Mouse (Mus musculus) ES-Bruce4 (cell line): Measurements from ENCODE around the gene Tshr. TPM values are rescaled to one million over a fixed set of nuclear protein-coding genes. Genes with fewer than 3 reads are reported as not detected.
"Not testable (repeated sequence)": the region's sequence is repeated elsewhere in the genome, so short reads cannot be mapped to it uniquely, and the experiment has no call there.

Experiments
- H3K27ac ChIP-seq: 2 replicates; pipeline ENCODE4 v1.5.1; 2012; ENCODE audit warnings: low read length, inconsistent platforms; ENCODE audit not compliant: insufficient read depth
- H3K27me3 ChIP-seq: 2 replicates; pipeline ENCODE4 v1.6.1; 2012; ENCODE audit warnings: mild to moderate bottlenecking, low read length, inconsistent platforms; ENCODE audit not compliant: control insufficient read depth, poor library complexity, insufficient read depth, severe bottlenecking
- H3K36me3 ChIP-seq: 2 replicates; pipeline ENCODE4 v1.6.1; 2012; ENCODE audit warnings: inconsistent platforms, mild to moderate bottlenecking, low read length, moderate library complexity; ENCODE audit not compliant: control insufficient read depth, poor library complexity, insufficient read depth, severe bottlenecking
- H3K4me1 ChIP-seq: one replicate; pipeline ENCODE4 v1.8.1; 2011; ENCODE audit warnings: low read length; ENCODE audit not compliant: control insufficient read depth, insufficient read depth
- H3K4me3 ChIP-seq: 2 replicates; pipeline ENCODE4 v1.5.1; 2011; ENCODE audit warnings: low read depth, mild to moderate bottlenecking, low read length
- H3K9ac ChIP-seq: 2 replicates; pipeline ENCODE4 v1.6.1; 2012; ENCODE audit warnings: low read depth, mild to moderate bottlenecking, inconsistent platforms; ENCODE audit not compliant: poor library complexity, severe bottlenecking
- H3K9me3 ChIP-seq: replicated peaks from 2 replicates; pipeline ENCODE4 v1.6.1; 2012; ENCODE audit warnings: mild to moderate bottlenecking, low read length, inconsistent platforms; ENCODE audit not compliant: control insufficient read depth, poor library complexity, insufficient read depth, severe bottlenecking
- CTCF ChIP-seq: IDR thresholded peaks from one replicate; pipeline ENCODE4 v1.8.1; 2011; ENCODE audit warnings: low read depth, low read length
- EP300 ChIP-seq: IDR thresholded peaks from 2 replicates; pipeline ENCODE4 v1.6.1; 2011; ENCODE audit warnings: low read depth, low read length; ENCODE audit not compliant: insufficient read depth
- POLR2A ChIP-seq: IDR thresholded peaks from one replicate; pipeline ENCODE4 v1.8.1; 2011; ENCODE audit warnings: low read length; ENCODE audit not compliant: insufficient read depth
- polyA plus RNA-seq: library from polyadenylated mRNA; stranded (reverse); fragments of >200 nt; gene quantifications from 2 replicates; pipeline ENCODE4 v1.2.4, GENCODE M21; 2011; ENCODE audit warnings: low read depth; ENCODE audit not compliant: missing spikeins, insufficient read depth, insufficient read length

The Tshr gene
- polyA plus RNA-seq, 1 experiment = not detected

DNA sequence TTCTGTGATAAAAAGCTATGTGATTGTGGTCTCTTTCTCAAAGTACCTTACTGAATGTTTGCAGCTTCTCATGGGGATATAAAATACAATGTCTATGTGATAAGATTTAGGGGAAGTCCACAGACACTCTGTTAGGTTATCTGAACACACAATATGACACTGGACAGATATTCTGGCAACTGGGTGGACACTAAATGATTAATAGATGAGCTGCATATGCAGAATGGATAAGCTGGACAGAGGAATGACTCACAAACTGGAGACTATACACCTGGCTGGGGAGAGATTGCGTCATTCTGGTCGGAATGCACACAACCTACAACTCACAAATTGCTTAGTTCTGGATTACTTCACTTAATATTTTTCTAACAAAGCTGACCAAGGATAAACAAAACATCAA, 195.3 kb downstream of the Tshr start:
- Histone ChIP-seq H3K9me3 (no peaks in the 10 kb centered on the region), H3K4me3 (no peak overlapping the region), H3K27ac (no peak overlapping the region), H3K4me1 (no peaks in the 10 kb centered on the region), H3K27me3 (no peaks in the 10 kb centered on the region), H3K36me3 (peaks cover 42% of the 10 kb centered on the region), H3K9ac (no peak overlapping the region)
- no peak for TF ChIP-seq EP300
- no peak for TF ChIP-seq POLR2A
- no peak for TF ChIP-seq CTCF

DNA sequence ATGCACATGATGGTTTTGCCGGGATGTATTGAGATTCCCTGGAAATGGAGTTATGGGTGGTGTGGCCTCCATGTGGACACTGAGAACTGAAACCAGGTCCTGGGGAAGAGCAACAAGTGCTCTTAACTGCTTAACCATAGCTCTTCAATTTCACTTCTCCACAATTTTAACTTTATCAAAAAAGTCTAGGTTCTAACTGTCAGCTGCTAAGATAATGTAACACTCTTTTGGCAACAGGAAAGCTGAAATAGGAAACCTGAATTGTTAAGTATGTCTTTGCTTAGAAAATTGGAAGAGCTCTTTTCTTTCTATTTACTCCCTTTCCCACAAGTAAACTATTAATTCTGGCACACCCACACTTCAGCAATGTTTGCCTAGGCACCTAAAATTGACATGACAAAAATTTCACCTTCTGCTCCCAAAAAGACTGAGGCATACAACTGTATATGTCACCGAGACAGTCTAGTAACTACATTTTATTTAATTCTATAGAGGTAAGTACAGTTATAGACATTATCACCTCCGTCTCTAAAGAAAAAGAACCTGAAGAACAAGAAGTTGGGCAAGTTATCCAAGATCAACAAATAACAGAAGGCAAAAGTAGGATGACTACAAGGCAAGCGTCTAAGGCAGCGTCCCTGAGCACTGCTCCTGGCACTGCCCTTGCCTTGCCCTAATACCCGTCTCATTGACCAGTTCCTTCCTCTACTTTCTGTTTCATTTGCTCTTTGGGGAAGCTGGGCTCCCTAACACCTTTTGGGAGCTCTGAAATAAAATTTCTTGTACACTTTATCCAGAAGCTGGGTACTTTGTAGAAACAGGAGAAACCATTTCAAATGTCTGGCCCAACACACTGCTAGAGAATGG, 197.1 kb downstream of the Tshr start:
- Histone ChIP-seq H3K27me3 (no peaks in the 10 kb centered on the region), H3K36me3 (peaks cover 45% of the 10 kb centered on the region), H3K9me3 (no peaks in the 10 kb centered on the region), H3K27ac (no peak overlapping the region), H3K4me3 (no peak overlapping the region), H3K4me1 (no peaks in the 10 kb centered on the region), H3K9ac (no peak overlapping the region)
- TF ChIP-seq CTCF = no peak
- no peak for TF ChIP-seq EP300
- TF ChIP-seq POLR2A = no peak

DNA sequence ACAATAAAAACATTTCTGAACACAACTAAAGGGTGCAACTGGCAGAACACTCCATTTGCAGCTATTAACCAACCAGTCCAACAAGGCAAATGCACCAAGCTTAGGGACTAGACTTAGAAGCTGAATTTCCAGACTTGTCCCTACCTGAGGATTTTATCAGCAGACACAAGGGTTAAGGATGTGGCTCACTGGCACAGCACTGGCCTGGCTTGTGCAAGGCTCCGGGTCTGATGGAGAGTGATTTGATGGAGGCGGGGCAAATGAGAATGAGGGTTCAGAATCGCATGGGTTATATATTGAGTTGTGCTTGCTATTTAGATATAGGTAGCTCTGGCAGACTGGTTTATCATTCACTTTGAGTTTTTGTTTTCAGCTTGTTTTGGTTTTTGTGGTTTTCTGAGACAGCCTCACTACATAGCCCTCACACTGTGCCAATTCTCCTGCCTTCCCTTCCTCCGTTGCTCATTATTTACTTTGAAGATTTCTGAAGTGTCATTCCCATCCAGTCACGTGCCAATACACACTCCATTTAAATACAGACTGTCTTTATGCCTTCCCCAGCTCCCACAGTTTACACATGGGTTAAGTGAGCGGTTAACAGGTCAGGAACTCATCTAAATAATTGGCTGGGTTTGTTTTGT, 198.1 kb downstream of the Tshr start:
- H3K4me1 ChIP-seq = no peaks in the 10 kb centered on the region
- no peaks in the 10 kb centered on the region for H3K27me3 ChIP-seq
- H3K36me3 ChIP-seq = peaks cover 40% of the 10 kb centered on the region
- TF ChIP-seq CTCF (no peak), POLR2A (no peak), EP300 (no peak)
- H3K9me3 ChIP-seq = no peaks in the 10 kb centered on the region
- no peak overlapping the region for H3K27ac ChIP-seq
- H3K4me3 ChIP-seq = no peak overlapping the region
- no peak overlapping the region for H3K9ac ChIP-seq

DNA sequence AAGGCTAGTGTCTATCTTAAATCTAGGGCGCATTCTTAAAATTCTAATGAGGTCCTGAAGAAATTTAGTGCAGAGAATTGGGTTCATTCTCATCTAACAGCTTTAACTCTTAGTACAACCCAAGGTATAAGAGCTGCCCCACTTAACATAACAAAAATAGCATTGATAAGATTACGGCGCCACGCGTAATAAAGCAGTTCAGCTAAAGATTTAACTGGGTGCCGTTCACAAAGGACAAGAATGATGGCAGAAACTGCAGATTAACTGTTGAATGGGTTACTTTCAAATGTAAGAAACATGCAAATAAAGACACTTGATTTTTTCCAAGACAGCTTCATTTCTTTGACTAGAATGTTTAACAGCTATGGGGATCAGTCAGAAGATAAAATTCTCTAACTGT, 199.0 kb downstream of the Tshr start:
- Histone ChIP-seq H3K9ac (no peak overlapping the region), H3K27ac (no peak overlapping the region), H3K4me1 (no peaks in the 10 kb centered on the region), H3K9me3 (no peaks in the 10 kb centered on the region), H3K27me3 (no peaks in the 10 kb centered on the region), H3K36me3 (peaks cover 36% of the 10 kb centered on the region), H3K4me3 (no peak overlapping the region)
- TF ChIP-seq CTCF = no peak
- TF ChIP-seq POLR2A = no peak
- no peak for TF ChIP-seq EP300

DNA sequence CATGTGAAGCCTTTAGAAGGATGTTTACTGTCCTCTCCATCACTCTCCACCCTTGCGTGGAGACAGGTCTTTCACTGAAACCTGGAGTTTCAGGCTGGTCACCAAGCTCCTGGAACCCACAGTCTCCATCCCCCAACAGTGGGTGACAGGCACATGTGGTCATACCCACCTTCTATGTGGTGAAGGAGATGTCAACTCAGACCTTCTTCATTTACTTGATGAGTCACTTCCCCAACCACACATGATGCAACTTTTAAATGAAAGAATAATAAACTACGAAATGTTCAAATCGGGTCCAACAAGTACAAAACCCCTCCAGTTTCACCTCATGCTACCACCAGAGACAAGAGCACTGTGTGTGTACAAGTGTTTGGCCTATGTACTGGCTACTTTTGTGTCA, 200.8 kb downstream of the Tshr start:
- H3K4me3 ChIP-seq = no peak overlapping the region
- H3K27ac ChIP-seq = no peak overlapping the region
- TF ChIP-seq EP300 (no peak), POLR2A (no peak), CTCF (no peak)
- H3K9ac ChIP-seq = no peak overlapping the region
- peaks cover 27% of the 10 kb centered on the region for H3K36me3 ChIP-seq
- H3K9me3 ChIP-seq = no peaks in the 10 kb centered on the region
- H3K4me1 ChIP-seq = no peaks in the 10 kb centered on the region
- no peaks in the 10 kb centered on the region for H3K27me3 ChIP-seq

DNA sequence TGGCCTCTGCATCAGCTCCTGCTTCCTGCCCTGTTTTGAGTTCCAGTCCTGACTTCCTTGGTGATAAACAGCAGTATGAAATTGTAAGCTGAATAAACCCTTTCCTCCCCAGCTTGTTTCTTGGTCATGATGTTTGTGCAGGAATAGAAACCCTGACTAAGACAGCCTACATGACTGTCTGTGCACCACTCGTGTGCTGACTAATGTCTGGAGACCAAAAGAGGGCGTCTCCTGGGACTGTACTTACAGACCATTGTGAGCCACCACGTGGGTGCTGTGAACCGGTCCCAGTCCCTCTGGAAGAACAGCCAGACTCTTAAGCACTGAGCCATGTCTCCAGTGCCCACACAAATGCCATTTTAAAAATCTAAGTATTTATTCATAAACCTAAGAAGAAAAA, 201.5 kb downstream of the Tshr start:
- H3K4me1 ChIP-seq, H3K4me3 ChIP-seq, H3K27ac ChIP-seq, H3K9ac ChIP-seq, H3K27me3 ChIP-seq, H3K9me3 ChIP-seq: not testable (repeated sequence)
- peaks cover 27% of the 10 kb centered on the region for H3K36me3 ChIP-seq
